Mouse (Mus musculus) mouse embryonic stem cell (cell line): ENCODE results near the gene Gm3646.

Source experiments
- in situ Hi-C, 2 experiments: fragments of 300-500 bp; cut with MboI; formaldehyde crosslinking; loops; 1 replicate in 1 of 2; 3 replicates in 1 of 2; pipeline ENCODE4 v1.14.3; 2019 to 2020; ENCODE audit warnings: low sequenced_read_pairs in 2 of 2, low pct_unique_long_range_greater_than_20kb in 1 of 2, mixed read lengths in 1 of 2; ENCODE audit not compliant: unreplicated experiment in 1 of 2

Gene Gm3646

GRCm38 (mm10) chr1:39754224-39754957, 50.7 kb downstream of the Gm3646 start:
- in situ Hi-C loops: no loop called here
